Mouse (Mus musculus) ovary, postnatal 10 days (tissue): ENCODE measurements at regions not wholly inside any gene's neighbourhood (a gene's known extent, or its start where the extent isn't known, plus 50 kb on each side); places are given as distances from the start of the nearest gene placed in this dataset.

Experiments used
- DNase-seq: peaks from one replicate; pipeline ENCODE4 v3.0.0; 2022; ENCODE audit warnings: low spot score

GRCm38 (mm10) chr1:77748483-77749465 is 233.9 kb upstream of the Epha4 start:
- DNase-seq = no peak

GRCm38 (mm10) chr1:77732099-77732498 is 217.2 kb upstream of the Epha4 start:
- no peak for DNase-seq

DNA sequence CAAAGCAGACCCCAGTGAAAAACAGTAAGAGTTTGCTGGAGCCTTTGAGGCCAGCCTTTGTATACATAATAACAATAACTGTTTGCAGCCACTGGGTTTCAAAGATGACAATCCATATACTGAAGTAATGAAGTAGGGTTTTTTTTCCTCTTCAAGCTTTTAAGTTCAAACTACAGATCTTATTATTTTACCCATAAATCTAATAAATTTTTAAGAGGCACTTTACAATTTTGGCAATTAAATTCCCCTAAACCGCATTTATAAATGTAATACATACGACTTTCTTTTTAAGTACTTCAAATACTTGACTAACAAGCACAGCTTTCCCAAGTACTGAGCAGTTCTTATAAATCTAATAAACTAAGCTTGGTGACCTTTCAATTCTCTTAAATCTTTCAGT is 212.7 kb upstream of the Epha4 start:
- DNase-seq = no peak

DNA sequence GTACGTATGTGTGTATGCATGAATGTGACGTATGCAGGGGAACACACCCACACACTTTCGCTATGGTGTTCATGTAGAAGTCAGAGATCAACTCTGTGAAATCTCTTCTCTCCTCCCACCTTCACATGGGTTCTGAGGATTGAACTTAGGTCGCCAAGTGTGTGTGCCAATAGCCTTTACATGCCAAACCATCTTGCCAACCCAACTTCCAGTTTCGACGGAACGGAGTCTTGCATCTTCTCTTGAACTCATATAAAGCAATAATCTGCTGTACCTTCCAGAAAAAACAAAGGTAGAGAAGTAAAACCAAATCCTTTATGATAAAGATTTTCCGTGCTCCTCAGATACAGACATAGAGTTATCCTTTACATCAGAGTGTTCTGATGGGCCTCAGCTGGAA is 208.4 kb upstream of the Epha4 start:
- no peak for DNase-seq

DNA sequence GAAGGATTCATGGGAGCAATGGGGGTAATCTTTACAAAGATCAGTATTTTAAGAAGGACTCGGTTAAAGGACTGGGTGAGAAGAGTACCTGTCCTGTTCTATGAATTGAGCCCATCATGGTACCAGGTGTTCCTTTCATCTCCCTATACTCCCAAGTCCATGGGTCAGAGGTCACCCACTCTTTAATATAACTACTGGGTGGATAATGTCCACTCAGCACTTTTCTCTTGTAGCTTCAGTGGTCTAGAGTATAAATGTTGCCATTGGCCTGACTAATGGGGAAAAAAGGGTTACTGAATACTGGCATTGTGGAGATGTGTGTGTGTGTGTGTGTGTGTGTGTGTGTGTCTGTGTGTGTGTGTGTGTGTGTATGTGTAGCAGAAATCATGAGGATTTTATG is 206.0 kb upstream of the Epha4 start:
- DNase-seq = no peak

- no peak for DNase-seq
Measured at GRCm38 (mm10) chr1:77713001-77713400, 198.1 kb upstream of the Epha4 start.

GRCm38 (mm10) chr1:77708202-77709020 is 193.5 kb upstream of the Epha4 start:
- no peak for DNase-seq

DNA sequence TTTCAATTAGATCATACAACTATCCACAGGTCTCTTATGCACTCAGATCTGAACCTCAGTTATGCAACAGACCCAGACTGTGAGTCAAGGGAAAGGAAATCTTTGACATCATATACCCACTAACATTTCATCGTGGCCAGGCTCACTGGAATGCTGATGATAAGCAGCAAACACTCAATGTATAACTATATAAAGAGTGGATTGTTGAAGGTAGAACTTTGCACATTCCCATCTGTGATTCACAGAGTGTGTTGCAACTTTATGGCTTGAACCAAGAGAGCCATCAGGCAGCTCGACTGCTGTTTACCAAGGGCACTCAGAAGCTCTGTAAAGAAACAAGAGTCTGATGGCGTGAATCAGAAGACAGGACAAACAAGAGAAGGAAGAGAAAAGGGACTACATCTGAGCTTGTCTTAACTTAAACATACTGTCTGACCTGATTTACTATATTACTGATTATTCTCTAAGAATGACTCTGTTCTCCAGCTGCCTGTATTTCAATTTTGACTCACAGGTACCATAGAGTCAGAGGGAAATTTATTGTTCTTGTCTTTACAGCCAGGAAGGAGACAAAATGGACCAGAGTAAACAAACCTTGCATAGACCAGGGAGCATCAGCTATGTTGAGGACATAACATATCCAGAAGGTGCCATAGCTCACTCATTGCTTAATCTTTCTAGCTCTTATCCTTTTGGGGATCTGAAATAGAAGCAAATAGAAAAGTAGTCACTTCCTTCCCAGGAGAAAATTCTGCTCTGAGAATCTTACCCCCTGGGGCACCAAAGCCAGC is 180.5 kb upstream of the Epha4 start:
- no peak for DNase-seq

DNA sequence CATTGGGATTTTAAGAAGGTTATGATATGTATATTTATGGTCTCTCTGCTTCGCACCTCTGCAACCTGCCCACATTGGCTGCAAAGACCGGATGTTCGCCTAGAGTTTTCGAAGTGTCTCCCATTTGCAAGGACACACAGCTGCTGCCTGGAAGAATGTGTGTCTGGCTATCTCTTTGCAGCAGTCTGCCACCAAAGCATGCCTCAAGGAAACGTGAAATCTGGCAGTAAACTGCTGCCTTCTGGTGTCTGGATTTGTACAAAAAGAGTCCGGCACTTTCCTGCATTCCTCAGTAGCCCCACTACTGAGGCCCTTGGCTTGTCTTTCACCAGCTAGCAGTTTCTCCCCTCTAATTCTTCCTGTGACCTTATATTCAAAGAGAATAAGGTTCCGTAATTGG is 148.5 kb upstream of the Epha4 start:
- DNase-seq = no peak

DNA sequence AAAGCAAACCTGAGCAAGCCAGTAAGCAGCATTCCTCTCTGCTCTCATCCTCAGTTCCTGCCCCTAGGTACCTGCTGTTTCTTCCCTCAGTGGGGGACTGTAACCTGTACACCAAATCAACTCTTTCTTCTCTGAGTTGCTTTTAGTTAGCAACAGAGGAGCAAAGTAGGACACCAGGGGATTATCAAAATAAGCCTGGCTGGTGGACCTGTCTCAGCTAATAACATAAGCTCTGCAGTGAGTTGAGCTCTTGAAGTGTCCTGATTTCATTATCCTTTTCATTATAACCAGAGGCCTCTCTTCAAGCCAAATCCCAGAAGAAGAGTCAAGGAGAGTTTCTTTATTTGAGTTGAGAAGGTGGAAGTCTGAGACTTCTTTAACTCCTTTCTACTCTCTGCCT is 145.5 kb upstream of the Epha4 start:
- DNase-seq = no peak

DNA sequence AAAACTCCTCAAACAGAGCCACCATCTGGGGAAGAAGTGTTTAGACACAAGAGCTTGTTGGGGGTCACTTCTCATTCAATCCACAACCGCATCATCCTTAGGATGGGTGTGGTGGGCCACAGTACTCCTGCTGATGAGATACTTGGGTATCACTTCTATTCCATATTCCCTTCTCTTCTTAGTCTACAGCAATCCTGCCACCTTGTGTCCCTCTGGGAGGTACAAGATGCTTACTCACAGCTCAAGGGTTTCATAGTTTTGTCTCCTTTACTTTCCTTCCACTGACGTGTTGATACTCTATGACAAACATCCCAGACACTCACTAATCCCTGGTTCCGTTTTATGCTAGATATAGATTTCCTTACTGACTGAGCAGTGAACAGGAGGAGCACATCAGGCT is 122.1 kb upstream of the Epha4 start:
- no peak for DNase-seq

DNA sequence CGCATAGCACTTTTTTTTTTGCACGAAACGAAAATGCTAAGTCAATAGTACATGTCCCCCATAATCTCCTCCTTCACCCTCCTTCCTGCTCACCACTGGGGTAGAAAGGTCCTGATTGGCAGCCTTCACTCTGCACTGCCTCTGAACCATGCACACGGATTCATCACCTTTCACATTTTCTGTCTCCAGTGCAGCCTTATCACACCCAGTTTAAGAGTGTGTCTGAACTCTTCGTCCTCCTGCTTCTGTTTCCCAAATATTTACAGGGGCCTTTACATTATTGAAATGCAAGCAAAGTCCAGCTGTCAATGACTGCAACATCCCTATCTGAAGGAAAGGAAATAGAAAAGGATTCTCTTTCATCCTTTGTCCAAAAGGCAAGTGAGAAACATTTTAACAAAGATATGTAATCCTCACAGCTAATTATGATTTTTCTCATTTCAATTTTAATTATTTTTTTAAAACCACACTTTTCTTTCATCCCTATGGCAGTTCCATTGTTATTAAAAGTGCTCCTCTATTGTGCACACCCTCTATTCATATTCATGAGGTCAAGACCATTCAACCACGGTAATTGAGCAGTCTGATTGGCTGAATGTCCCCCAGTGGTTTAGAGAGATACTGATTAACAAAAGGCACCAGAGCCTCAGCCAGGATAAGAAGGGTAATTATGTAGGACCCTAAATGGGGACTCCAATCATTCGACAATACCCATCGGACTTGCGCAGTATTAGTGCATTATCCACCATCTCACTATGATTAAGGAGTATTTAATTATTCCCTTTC is 114.8 kb upstream of the Epha4 start:
- DNase-seq = no peak

GRCm38 (mm10) chr1:77628861-77629260 is 114.0 kb upstream of the Epha4 start:
- DNase-seq = no peak

GRCm38 (mm10) chr1:77617490-77617889 is 102.6 kb upstream of the Epha4 start:
- DNase-seq = no peak

DNA sequence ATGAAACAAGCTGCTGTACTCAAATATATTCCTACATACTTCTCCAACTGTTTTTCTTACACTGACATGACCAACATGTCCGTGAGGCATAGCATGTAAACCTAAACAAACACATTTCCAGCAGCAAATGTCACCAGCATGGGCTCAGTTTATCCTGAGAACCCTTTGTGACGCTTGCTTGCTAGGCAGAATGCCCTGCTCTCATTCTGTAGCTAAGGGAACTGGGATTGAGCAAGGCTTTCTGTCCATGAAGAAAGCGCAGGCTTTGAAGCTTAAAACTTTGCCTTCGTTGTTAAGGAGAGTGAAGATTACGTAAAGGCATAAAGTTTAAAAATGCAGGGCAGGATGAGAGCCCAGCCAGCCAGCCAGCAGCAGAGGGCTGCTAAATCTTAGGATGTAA is 85.6 kb upstream of the Epha4 start:
- DNase-seq = no peak

DNA sequence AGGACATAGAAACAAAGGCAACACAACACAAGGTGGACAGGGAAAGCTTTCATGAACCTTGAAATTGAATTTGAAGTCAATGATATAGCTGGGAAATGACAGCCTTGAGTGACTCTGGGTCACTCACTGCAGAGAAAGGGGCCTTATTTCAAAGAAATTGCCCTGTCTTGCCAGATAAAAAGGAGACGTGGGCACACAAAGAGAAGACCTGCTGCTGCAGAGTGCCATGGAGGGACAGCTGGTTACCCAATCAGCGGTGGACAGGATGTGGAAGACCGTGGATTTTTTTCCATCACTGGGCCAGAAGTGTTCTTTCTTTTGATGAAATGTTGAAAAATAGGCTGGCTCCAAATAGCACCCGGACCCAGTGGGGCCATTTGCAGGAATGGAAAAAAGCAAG is 77.8 kb upstream of the Epha4 start:
- no peak for DNase-seq

GRCm38 (mm10) chr1:77592248-77592647 is 77.4 kb upstream of the Epha4 start:
- DNase-seq = no peak

- no peak for DNase-seq
Measured at GRCm38 (mm10) chr1:77589423-77589822, 74.5 kb upstream of the Epha4 start.

DNA sequence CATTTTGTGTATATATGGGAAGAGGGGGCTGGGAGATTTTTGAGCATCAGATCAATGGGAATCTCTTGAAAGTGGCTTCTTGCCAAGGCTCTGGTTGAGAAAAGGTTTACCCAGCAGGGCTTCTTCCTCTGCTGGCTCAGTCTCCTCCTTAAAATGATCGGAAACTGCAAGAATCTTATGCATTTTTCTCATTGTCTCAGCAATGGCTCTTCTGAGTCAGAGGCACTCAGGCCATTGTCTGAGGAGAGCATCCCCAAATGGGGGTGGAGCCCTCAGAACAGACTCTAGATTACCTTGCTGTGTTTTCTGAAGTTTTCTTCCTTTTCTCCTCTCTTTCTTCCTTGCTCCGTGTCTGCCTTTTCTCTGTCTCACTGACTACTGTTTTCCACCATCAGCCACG is 70.6 kb upstream of the Epha4 start:
- DNase-seq = no peak

DNA sequence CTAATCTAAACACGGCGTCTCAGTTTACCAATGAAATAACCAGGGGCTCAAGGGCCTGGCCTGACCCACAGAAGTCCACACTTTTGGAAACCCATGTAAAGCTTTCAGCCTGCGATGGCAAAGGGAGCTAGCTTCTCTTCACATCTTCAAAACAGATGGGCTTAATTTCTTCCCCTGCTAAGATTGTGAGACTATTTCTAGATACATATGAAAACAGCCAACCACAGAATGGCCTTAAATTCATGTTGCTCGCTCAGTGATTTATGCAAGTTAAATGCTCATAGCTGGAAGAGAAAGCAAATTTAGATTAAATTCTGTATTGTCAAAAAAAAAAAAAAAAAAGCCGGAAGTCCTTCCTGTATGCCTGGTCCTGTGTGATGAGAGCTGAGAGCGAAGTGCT is 53.2 kb upstream of the Epha4 start:
- DNase-seq = no peak

DNA sequence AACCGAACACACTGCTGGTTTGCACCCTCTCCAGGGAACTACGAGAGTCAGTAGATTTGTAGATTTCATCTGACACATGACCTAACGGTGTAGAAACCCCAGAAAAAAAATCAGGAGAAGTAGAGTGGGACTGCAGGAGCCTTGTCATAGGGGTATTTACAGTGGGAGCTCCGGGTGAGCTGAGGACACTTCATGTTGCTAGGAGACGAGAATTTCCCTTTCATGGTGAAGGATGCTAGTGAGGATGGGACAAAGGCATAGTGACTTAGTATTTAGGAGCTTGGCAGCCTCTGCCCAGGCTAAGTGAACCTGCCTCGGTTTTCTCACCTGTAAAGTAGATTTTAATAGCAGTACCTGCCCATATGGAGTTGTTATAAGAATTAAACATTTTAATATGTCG is 52.8 kb upstream of the Epha4 start:
- no peak for DNase-seq
